Mouse (Mus musculus) neural tube, embryonic 11.5 days (tissue): ENCODE measurements around the gene Jund. TPM values are rescaled to one million over a fixed set of nuclear protein-coding genes. Genes with fewer than 3 reads are reported as not detected.

ENCODE experiments used
- ATAC-seq: fragments of 200-750 bp; cut with Nextera tagmentation; 2 replicates; pipeline ENCODE4 v1.8.0; 2017; ENCODE audit warnings: moderate number of reproducible peaks, mild to moderate bottlenecking, moderate TSS enrichment, moderate library complexity; ENCODE audit not compliant: insufficient read depth, low FRiP score, low TSS enrichment
- DNase-seq: peaks from one replicate; pipeline ENCODE4 v3.0.0-alpha.2; 2015; ENCODE audit warnings: low spot score
- H3K27ac ChIP-seq: fragments of 300-500 bp; sonication (generic); 2 replicates; pipeline ENCODE4 v1.5.1; 2014; ENCODE audit warnings: low read depth, mild to moderate bottlenecking, low read length
- H3K27me3 ChIP-seq: fragments of 300-500 bp; sonication (generic); 2 replicates; pipeline ENCODE4 v1.6.1; 2014; ENCODE audit warnings: mild to moderate bottlenecking, low read length, mixed read lengths; ENCODE audit not compliant: control insufficient read depth, insufficient read depth
- H3K36me3 ChIP-seq: fragments of 300-500 bp; sonication (generic); 2 replicates; pipeline ENCODE4 v1.6.1; 2014; ENCODE audit warnings: mild to moderate bottlenecking, low read length, moderate library complexity, mixed read lengths; ENCODE audit not compliant: control insufficient read depth, insufficient read depth
- H3K4me1 ChIP-seq: fragments of 300-500 bp; sonication (generic); 2 replicates; pipeline ENCODE4 v1.6.1; 2014; ENCODE audit warnings: low read length, mixed read lengths; ENCODE audit not compliant: control insufficient read depth, insufficient read depth
- H3K4me2 ChIP-seq: fragments of 300-500 bp; sonication (generic); 2 replicates; pipeline ENCODE4 v1.6.1; 2014; ENCODE audit warnings: low read depth, mild to moderate bottlenecking, moderate library complexity
- H3K4me3 ChIP-seq: fragments of 300-500 bp; sonication (generic); 2 replicates; pipeline ENCODE4 v1.5.1; 2014; ENCODE audit warnings: low read depth, low read length
- H3K9ac ChIP-seq: fragments of 300-500 bp; sonication (generic); 2 replicates; pipeline ENCODE4 v1.6.1; 2014; ENCODE audit warnings: mild to moderate bottlenecking, low read length
- H3K9me3 ChIP-seq: fragments of 300-500 bp; sonication (generic); 2 replicates; pipeline ENCODE4 v1.6.1; 2016; ENCODE audit warnings: low read length; ENCODE audit not compliant: control insufficient read depth
- WGBS: fragments of 180-500 bp; shearing (Covaris S2); extraction: QIAGEN DNeasy Blood & Tissue Kit; methylation state at CpG from one replicate; pipeline ENCODE4 v1.1.7; 2014; 5-methylcytosine and 5-hydroxymethylcytosine counted together
- polyA plus RNA-seq: library from polyadenylated mRNA; unstranded; fragments of >200 nt; fragmentation: Nextera tagmentation; extraction: Ambion mirVana; gene quantifications from 2 replicates; pipeline ENCODE4 v1.2.1, GENCODE M21; 2014

Jund gene
- polyA plus RNA-seq, 1 experiment from 2014 or later: 167 TPM

DNA sequence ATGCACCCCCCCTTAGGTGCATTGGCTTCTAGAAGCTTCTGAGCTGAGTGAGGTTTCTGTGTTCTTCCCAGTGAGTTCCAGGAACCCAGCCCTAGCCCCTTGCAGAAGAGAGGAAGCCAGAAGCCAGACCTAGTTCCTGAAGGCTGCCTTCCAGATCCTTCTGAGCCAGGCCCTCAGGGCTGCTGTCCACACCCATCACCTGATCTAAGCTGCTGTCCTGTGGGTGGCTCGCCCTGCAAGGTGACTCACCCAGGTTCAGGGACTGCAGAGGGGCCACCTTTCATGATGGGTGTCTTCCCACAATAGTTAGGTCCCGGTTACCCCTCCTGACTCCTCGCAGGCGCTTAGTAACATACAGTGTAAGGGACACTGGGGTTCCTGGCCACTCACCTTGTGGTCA is 19.3 kb upstream of the Jund start:
- WGBS: 96% methylated on average over 4 of the region's 4 CpGs
- no peak overlapping the region for H3K4me3 ChIP-seq
- DNase-seq (no peak), ATAC-seq (no peak)
- no peak overlapping the region for H3K9ac ChIP-seq
- peaks cover 8% of the 10 kb centered on the region for H3K36me3 ChIP-seq
- no peaks in the 10 kb centered on the region for H3K27me3 ChIP-seq
- no peak overlapping the region for H3K4me2 ChIP-seq
- H3K4me1 ChIP-seq: peaks cover 4% of the 10 kb centered on the region
- no peak overlapping the region for H3K27ac ChIP-seq
- no peaks in the 10 kb centered on the region for H3K9me3 ChIP-seq

DNA sequence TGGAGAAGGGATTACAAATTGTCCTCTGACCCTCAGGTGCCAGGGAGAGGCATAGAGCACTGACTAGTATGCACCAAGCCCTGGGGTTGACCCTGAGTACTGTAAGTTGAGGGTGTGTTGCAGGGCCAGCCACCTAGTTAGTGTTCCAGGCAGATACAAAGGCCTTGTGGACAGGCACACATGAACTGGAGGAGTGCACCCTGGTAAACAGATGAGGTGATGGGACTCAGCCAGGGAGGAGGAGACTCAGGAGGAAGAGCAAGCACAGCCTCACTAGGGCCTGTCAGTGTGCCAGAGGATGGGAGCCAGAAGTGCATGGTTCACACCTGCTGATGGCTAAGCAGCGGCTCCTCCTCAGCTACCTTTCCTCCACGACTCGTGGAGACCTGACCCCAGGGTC is 18.7 kb upstream of the Jund start:
- H3K27me3 ChIP-seq: no peaks in the 10 kb centered on the region
- H3K4me1 ChIP-seq: peaks cover 4% of the 10 kb centered on the region
- peaks cover 8% of the 10 kb centered on the region for H3K36me3 ChIP-seq
- H3K27ac ChIP-seq: no peak overlapping the region
- no peaks in the 10 kb centered on the region for H3K9me3 ChIP-seq
- DNase-seq (no peak), ATAC-seq (no peak)
- H3K9ac ChIP-seq: no peak overlapping the region
- no peak overlapping the region for H3K4me2 ChIP-seq
- 81% methylated on average over 3 of the region's 3 CpGs for WGBS
- no peak overlapping the region for H3K4me3 ChIP-seq

DNA sequence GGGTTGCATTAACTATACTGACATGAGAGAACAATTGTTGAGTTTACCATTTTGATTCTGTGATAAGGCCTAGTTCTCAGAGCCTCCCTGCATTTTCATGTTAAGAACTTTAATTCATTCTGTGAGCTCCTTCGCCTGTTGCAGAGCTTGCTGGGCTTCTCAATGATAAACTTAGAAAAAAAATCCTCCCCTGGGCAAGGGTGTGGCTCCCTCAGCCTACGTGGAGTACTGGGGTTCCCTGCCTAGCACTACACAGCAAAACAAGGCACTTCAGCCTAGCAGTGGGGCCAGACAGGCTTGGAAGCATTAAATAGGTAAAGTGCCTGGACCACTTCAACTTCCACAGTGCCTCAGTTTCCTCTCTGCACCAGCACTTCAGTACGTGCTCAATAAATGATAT is 17.3 kb upstream of the Jund start:
- Histone ChIP-seq H3K9ac (no peak overlapping the region), H3K4me3 (no peak overlapping the region), H3K9me3 (no peaks in the 10 kb centered on the region), H3K4me1 (peaks cover 4% of the 10 kb centered on the region), H3K36me3 (peaks cover 8% of the 10 kb centered on the region), H3K27ac (no peak overlapping the region), H3K4me2 (no peak overlapping the region), H3K27me3 (no peaks in the 10 kb centered on the region)
- ATAC-seq (no peak), DNase-seq (no peak)
- 80% methylated on average over 3 of the region's 3 CpGs for WGBS

DNA sequence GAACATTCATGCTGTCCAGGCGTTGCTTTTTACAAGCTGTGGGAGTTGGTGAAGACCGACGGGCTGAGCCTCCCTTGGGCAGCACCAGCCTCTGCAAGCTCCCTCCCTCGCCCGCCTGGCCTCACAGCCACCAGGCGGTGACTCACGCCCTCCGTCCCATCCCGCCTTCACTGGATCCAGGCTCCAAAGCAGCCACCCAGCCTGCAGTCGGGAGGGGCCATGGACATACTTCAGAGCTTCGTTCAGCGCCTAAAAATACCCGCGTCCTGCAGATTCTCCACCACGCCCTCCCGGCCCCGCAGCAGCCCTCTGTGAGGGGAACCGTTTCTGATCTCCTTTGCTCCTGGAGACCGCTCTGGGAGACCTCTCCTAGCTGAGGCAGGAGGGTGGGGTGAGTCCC is 16.6 kb upstream of the Jund start:
- no peak overlapping the region for H3K4me2 ChIP-seq
- H3K36me3 ChIP-seq: peaks cover 8% of the 10 kb centered on the region
- DNase-seq: peak; percentile 40
- no peaks in the 10 kb centered on the region for H3K9me3 ChIP-seq
- H3K4me1 ChIP-seq: peaks cover 4% of the 10 kb centered on the region
- whole genome bisulfite sequencing: 10% methylated on average over 19 of the region's 19 CpGs
- H3K27ac ChIP-seq: no peak overlapping the region
- H3K9ac ChIP-seq: peak overlapping the region; percentile 8
- H3K27me3 ChIP-seq: no peaks in the 10 kb centered on the region
- 0 out of 2 replicates have a peak, but pooled peaks have one; percentile 24 for ATAC-seq
- H3K4me3 ChIP-seq: no peak overlapping the region

DNA sequence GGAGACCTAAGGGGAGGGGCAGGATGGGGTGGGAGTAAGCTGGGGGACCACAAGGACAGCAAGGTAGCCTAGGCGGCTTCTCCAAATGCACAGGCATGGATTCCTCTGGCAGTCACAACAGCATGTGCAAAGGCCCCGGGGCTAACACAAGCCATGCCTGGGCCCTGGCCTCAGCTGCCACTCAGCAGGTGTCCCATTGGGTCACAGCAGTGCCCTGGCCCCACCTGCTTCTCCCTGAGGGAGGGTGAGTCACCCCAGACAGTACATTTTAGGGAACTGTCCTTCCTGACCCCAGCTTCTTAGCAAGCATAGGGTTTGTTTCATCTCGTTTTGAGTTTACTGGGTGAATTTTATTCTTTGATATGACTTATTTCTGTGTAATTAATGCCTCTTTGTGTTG is 16.1 kb upstream of the Jund start:
- Histone ChIP-seq H3K27me3 (no peaks in the 10 kb centered on the region), H3K4me1 (peaks cover 4% of the 10 kb centered on the region), H3K4me2 (no peak overlapping the region), H3K4me3 (no peak overlapping the region), H3K36me3 (peaks cover 8% of the 10 kb centered on the region), H3K9me3 (no peaks in the 10 kb centered on the region), H3K27ac (no peak overlapping the region), H3K9ac (peak overlapping the region; percentile 8; the same call in 1 of the 2 replicates)
- WGBS: 66% methylated on average over 3 of the region's 3 CpGs
- no peak for DNase-seq
- ATAC-seq: no peak

DNA sequence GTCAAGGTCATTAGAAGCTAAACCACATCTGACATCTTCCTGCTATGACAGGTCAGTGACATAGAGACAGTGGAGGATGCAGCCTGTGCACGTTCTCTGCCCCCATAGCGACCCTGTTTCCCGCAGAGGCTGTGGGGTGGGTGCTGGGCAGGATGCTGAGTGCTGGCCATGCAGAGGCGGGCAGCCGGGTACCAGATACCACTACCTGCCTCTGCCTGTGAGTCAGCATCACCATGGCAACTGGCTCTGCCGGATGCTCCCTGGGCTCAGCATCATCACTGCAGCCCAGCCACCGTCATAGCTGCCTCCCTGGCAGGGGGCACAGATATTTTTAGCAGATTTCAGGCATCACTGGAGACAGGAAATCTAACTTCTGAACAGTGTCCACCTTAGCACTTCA is 14.5 kb upstream of the Jund start:
- WGBS: 50% methylated on average over 7 of the region's 7 CpGs
- Histone ChIP-seq H3K4me1 (peaks cover 4% of the 10 kb centered on the region), H3K27me3 (no peaks in the 10 kb centered on the region), H3K36me3 (no peaks in the 10 kb centered on the region), H3K9ac (no peak overlapping the region), H3K4me2 (no peak overlapping the region), H3K27ac (no peak overlapping the region), H3K4me3 (no peak overlapping the region), H3K9me3 (no peaks in the 10 kb centered on the region)
- ATAC-seq (no peak), DNase-seq (no peak)

DNA sequence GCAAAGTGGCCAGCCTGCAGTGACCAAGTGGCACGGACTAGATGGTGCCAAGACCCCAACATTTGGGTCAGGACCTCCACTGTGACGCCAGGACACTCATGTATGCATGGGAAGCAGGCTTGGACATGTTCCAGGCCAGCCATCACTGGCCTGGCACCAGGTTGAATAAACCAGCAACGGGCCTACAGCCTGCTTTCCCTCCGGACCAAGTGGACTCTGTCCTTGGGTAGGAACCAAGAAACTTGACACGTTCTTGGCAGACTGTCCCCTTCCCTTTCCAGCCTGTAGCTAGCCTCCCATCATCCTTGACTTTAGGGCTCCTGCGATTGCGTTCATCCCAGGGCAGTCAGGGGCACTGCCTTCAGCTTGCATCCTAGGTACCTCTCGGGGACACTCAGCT is 11.2 kb upstream of the Jund start:
- no peak overlapping the region for H3K27ac ChIP-seq
- no peak overlapping the region for H3K9ac ChIP-seq
- H3K36me3 ChIP-seq: no peaks in the 10 kb centered on the region
- H3K4me3 ChIP-seq: no peak overlapping the region
- peaks cover 11% of the 10 kb centered on the region for H3K4me1 ChIP-seq
- 86% methylated on average over 8 of the region's 8 CpGs for WGBS
- H3K4me2 ChIP-seq: no peak overlapping the region
- DNase-seq (no peak), ATAC-seq (no peak)
- no peaks in the 10 kb centered on the region for H3K9me3 ChIP-seq
- no peaks in the 10 kb centered on the region for H3K27me3 ChIP-seq

DNA sequence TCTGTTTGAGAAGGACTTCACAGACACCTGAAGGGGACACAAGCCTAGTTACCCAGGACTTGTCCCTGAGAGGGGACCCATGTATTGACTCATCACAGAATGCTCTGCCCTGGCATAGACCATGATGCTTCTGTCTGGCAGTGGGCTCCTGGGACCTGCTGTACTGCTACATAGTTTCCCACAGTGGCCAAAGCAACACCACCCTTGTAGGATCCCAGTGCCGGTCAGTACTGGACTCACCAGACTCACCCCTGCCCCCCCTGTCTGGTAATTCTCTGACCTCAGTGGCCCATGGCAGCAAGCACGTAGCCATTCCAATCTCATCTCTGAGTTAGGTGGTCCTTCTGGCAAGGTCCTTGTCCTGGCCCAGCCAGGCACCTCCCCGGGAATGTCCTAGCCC is 10.6 kb upstream of the Jund start:
- no peak overlapping the region for H3K27ac ChIP-seq

DNA sequence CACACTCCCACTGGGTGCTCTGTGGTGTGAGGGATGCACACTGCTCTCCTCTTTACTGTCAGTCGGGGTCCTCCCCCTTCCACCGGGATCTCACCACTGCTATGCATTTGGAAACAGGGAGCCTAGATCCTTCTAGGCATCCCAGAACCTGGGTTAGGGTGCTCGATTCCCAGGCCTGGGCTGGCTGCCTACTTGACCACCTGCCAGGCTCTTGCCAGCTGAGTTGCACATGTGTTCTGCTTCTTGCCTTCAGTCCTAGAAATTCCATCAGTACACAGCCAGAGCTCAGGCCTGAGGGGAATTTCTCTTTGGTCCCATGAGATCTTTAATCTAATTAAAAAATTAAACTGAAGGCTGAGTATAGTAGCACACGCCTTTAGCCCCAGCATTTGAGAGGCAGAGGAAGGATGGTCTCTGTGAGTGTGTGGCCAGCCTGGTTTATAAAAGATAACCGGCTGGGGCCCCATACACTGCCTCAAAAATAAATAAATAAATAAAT is 8.8 kb upstream of the Jund start:
- 82% methylated on average over 5 of the region's 5 CpGs for WGBS
- no peak overlapping the region for H3K4me3 ChIP-seq
- peaks cover 13% of the 10 kb centered on the region for H3K4me1 ChIP-seq
- H3K36me3 ChIP-seq: no peaks in the 10 kb centered on the region
- ATAC-seq (no peak), DNase-seq (no peak)
- H3K4me2 ChIP-seq: no peak overlapping the region
- H3K27ac ChIP-seq: no peak overlapping the region
- H3K9me3 ChIP-seq: no peaks in the 10 kb centered on the region
- H3K27me3 ChIP-seq: no peaks in the 10 kb centered on the region
- no peak overlapping the region for H3K9ac ChIP-seq

More for the DNA sequence above, 10.6 kb upstream of the Jund start:
- Histone ChIP-seq H3K4me2 (no peak overlapping the region), H3K27me3 (no peaks in the 10 kb centered on the region), H3K36me3 (no peaks in the 10 kb centered on the region), H3K4me1 (peaks cover 11% of the 10 kb centered on the region), H3K4me3 (no peak overlapping the region), H3K9me3 (no peaks in the 10 kb centered on the region), H3K9ac (no peak overlapping the region)
- no peak for ATAC-seq
- WGBS: 90% methylated on average over 3 of the region's 3 CpGs
- no peak for DNase-seq
